Mouse (Mus musculus) forebrain, embryonic 16.5 days (tissue): ENCODE measurements at regions not wholly inside any gene's neighbourhood (a gene's known extent, or its start where the extent isn't known, plus 50 kb on each side); places are given as distances from the start of the nearest gene placed in this dataset.
A peak's percentile ranks its signal among the peaks of the same experiment; 100 is the strongest.
"Not testable (repeated sequence)": the region's sequence is repeated elsewhere in the genome, so short reads cannot be mapped to it uniquely, and the experiment has no call there.

Experiments
- ATAC-seq: fragments of 200-750 bp; cut with Nextera tagmentation; 2 replicates; pipeline ENCODE4 v1.8.0; 2017; ENCODE audit warnings: mild to moderate bottlenecking, moderate library complexity
- H3K27ac ChIP-seq: fragments of 300-500 bp; sonication (generic); 2 replicates; pipeline ENCODE4 v1.5.1; 2014; ENCODE audit warnings: low read length, control low read depth
- H3K27me3 ChIP-seq: fragments of 300-500 bp; sonication (generic); replicated peaks from 2 replicates; pipeline ENCODE4 v1.6.1; 2014; ENCODE audit warnings: low read length; ENCODE audit not compliant: control insufficient read depth, insufficient read depth
- H3K36me3 ChIP-seq: fragments of 300-500 bp; sonication (generic); 2 replicates; pipeline ENCODE4 v1.6.1; 2014; ENCODE audit not compliant: control insufficient read depth, insufficient read depth
- H3K4me1 ChIP-seq: fragments of 300-500 bp; sonication (generic); replicated peaks from 2 replicates; pipeline ENCODE4 v1.6.1; 2014; ENCODE audit warnings: low read length; ENCODE audit not compliant: control insufficient read depth, insufficient read depth
- H3K4me2 ChIP-seq: fragments of 300-500 bp; sonication (generic); 2 replicates; pipeline ENCODE4 v1.6.1; 2014; ENCODE audit warnings: mild to moderate bottlenecking, low read length, control low read depth
- H3K4me3 ChIP-seq: fragments of 300-500 bp; sonication (generic); replicated peaks from 2 replicates; pipeline ENCODE4 v1.5.1; 2014; ENCODE audit warnings: mild to moderate bottlenecking, low read length, control low read depth
- H3K9ac ChIP-seq: fragments of 300-500 bp; sonication (generic); replicated peaks from 2 replicates; pipeline ENCODE4 v1.6.1; 2014; ENCODE audit warnings: low read depth, low read length, control low read depth
- H3K9me3 ChIP-seq: fragments of 300-500 bp; sonication (generic); 2 replicates; pipeline ENCODE4 v1.6.1; 2016; ENCODE audit warnings: low read length; ENCODE audit not compliant: control insufficient read depth
- WGBS: fragments of 180-500 bp; shearing (Covaris S2); extraction: QIAGEN DNeasy Blood & Tissue Kit; methylation state at CpG from one replicate; pipeline ENCODE4 v1.1.7; 2014; 5-methylcytosine and 5-hydroxymethylcytosine counted together

GRCm38 (mm10) chr10:11515144-11515543 lies 171.9 kb downstream of the Epm2a start:
- Histone ChIP-seq H3K4me2 (no peak overlapping the region), H3K27me3 (no peaks in the 10 kb centered on the region), H3K27ac (no peak overlapping the region), H3K9me3 (no peaks in the 10 kb centered on the region), H3K9ac (no peak overlapping the region), H3K36me3 (no peaks in the 10 kb centered on the region), H3K4me3 (no peak overlapping the region), H3K4me1 (0 out of 2 replicates have a peak, but pooled peaks cover 5% of the 10 kb centered on the region)
- 44% methylated on average over 7 of the region's 7 CpGs for WGBS
- ATAC-seq, result peak; percentile 84

GRCm38 (mm10) chr10:11517122-11517521 lies 173.9 kb downstream of the Epm2a start:
- WGBS, result 54% methylated on average over 2 of the region's 2 CpGs
- no peaks in the 10 kb centered on the region for H3K27me3 ChIP-seq
- no peak for ATAC-seq

GRCm38 (mm10) chr10:11531343-11531742 lies 188.1 kb downstream of the Epm2a start:
- Histone ChIP-seq H3K9ac (no peak overlapping the region), H3K27ac (no peak overlapping the region), H3K4me2 (no peak overlapping the region), H3K4me3 (no peak overlapping the region), H3K36me3 (no peaks in the 10 kb centered on the region), H3K4me1 (no peaks in the 10 kb centered on the region), H3K9me3 (no peaks in the 10 kb centered on the region), H3K27me3 (no peaks in the 10 kb centered on the region)
- ATAC-seq, result no peak
- WGBS, result 94% methylated on average over 1 of the region's 1 CpGs

More at GRCm38 (mm10) chr10:11517122-11517521, 173.9 kb downstream of the Epm2a start:
- Histone ChIP-seq H3K36me3 (no peaks in the 10 kb centered on the region), H3K4me2 (no peak overlapping the region), H3K9me3 (no peaks in the 10 kb centered on the region), H3K4me1 (0 out of 2 replicates have a peak, but pooled peaks cover 5% of the 10 kb centered on the region), H3K9ac (no peak overlapping the region), H3K27ac (no peak overlapping the region), H3K4me3 (no peak overlapping the region)

- not testable (repeated sequence) for ATAC-seq, H3K9ac ChIP-seq, H3K27me3 ChIP-seq, H3K36me3 ChIP-seq, H3K9me3 ChIP-seq, H3K4me2 ChIP-seq, H3K4me3 ChIP-seq, H3K27ac ChIP-seq, H3K4me1 ChIP-seq
- 89% methylated on average over 15 of the region's 15 CpGs for WGBS
These were observed 212.2 kb downstream of the Epm2a start for GRCm38 (mm10) chr10:11555376-11555775.

GRCm38 (mm10) chr10:11570523-11571055 lies 227.4 kb downstream of the Epm2a start:
- Histone ChIP-seq H3K36me3 (no peaks in the 10 kb centered on the region), H3K4me3 (no peak overlapping the region), H3K9ac (no peak overlapping the region), H3K9me3 (no peaks in the 10 kb centered on the region), H3K4me1 (no peaks in the 10 kb centered on the region), H3K27me3 (no peaks in the 10 kb centered on the region), H3K27ac (no peak overlapping the region), H3K4me2 (no peak overlapping the region)
- WGBS, result 80% methylated on average over 4 of the region's 4 CpGs
- ATAC-seq, result peak; percentile 45; the same call in 1 of the 2 replicates

- H3K27me3 ChIP-seq, result no peaks in the 10 kb centered on the region
- no peaks in the 10 kb centered on the region for H3K4me1 ChIP-seq
- H3K36me3 ChIP-seq, result no peaks in the 10 kb centered on the region
- no peak for ATAC-seq
- no peak overlapping the region for H3K27ac ChIP-seq
- no peak overlapping the region for H3K9ac ChIP-seq
- no peak overlapping the region for H3K4me2 ChIP-seq
- 93% methylated on average over 1 of the region's 1 CpGs for WGBS
- no peak overlapping the region for H3K4me3 ChIP-seq
- no peaks in the 10 kb centered on the region for H3K9me3 ChIP-seq
These were observed 265.2 kb downstream of the Epm2a start for GRCm38 (mm10) chr10:11608451-11608850.

GRCm38 (mm10) chr10:11609092-11609491 lies 265.9 kb downstream of the Epm2a start:
- not testable (repeated sequence) for H3K9me3 ChIP-seq, ATAC-seq, H3K27ac ChIP-seq, H3K4me1 ChIP-seq, H3K9ac ChIP-seq, H3K4me3 ChIP-seq, H3K36me3 ChIP-seq, H3K4me2 ChIP-seq, H3K27me3 ChIP-seq
- WGBS, result 94% methylated on average over 15 of the region's 20 CpGs

- no peak overlapping the region for H3K9ac ChIP-seq
- no peaks in the 10 kb centered on the region for H3K36me3 ChIP-seq
- no peaks in the 10 kb centered on the region for H3K27me3 ChIP-seq
- H3K27ac ChIP-seq, result no peak overlapping the region
- ATAC-seq, result no peak
- H3K4me3 ChIP-seq, result no peak overlapping the region
- no peak overlapping the region for H3K4me2 ChIP-seq
- H3K9me3 ChIP-seq, result no peaks in the 10 kb centered on the region
- WGBS, result 89% methylated on average over 1 of the region's 1 CpGs
- no peaks in the 10 kb centered on the region for H3K4me1 ChIP-seq
These were observed 304.9 kb downstream of the Epm2a start for GRCm38 (mm10) chr10:11648151-11648550.

GRCm38 (mm10) chr10:11660056-11660770 lies 317.0 kb downstream of the Epm2a start:
- H3K27me3 ChIP-seq, result no peaks in the 10 kb centered on the region
- H3K27ac ChIP-seq, result no peak overlapping the region
- no peak for ATAC-seq
- no peak overlapping the region for H3K9ac ChIP-seq
- H3K4me2 ChIP-seq, result no peak overlapping the region
- H3K4me1 ChIP-seq, result no peaks in the 10 kb centered on the region
- 50% methylated on average over 1 of the region's 1 CpGs for WGBS
- H3K36me3 ChIP-seq, result no peaks in the 10 kb centered on the region
- no peaks in the 10 kb centered on the region for H3K9me3 ChIP-seq
- H3K4me3 ChIP-seq, result no peak overlapping the region
